Mouse (Mus musculus) brain, adult 2 months (tissue): ENCODE measurements at regions not wholly inside any gene's neighbourhood (a gene's known extent, or its start where the extent isn't known, plus 50 kb on each side); places are given as distances from the start of the nearest gene placed in this dataset.

Experiments
- DNase-seq: peaks from one replicate; pipeline ENCODE4 v3.0.0; 2011; ENCODE audit warnings: low read depth, low spot score

- no peak for DNase-seq
Observed at GRCm38 (mm10) chr15:96521125-96521455, 60.4 kb upstream of the Scaf11 start.

GRCm38 (mm10) chr15:96520412-96521124 lies 59.9 kb upstream of the Scaf11 start:
- DNase-seq: peak; percentile 54

DNA sequence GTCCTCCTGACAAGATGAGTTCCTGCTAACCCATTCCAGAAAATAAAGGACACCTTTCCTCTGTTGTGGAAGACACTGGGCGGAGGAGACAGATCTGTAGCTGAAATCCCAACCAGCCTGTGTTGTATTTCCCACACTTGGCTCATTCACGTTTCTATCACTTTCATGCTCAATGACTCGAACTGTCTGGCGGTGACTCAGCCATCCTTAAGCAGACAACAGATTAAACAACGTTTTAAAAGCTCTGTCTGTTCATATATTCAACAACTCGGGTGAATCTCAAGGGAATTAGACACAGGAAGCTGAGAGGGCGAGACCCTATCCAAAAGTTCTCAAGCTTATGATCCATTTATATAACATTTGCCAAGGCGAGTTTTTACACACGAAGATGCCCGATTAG lies 57.5 kb upstream of the Scaf11 start:
- peak; percentile 55 for DNase-seq

DNA sequence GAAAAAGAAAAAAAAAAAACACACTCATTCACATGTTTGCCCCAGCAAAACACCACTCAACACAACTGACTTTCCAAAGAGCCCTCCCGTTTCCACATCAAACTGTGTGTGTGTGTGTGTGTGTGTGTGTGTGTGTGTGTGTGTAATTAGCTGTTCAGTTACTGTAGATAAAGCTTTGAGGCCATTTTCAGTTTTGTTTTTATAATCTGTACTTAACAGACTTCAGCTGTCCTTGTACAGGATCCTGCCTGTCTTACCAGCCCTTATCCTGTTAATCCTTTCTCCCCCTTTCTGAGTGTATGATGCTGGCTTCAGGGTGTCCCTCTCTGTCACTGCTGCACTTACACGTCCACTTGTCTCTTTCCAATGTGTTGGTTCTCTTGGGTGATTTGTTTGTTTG lies 55.0 kb upstream of the Scaf11 start:
- no peak for DNase-seq

- DNase-seq: peak; percentile 75
Observed at GRCm38 (mm10) chr15:96512636-96513035, 52.0 kb upstream of the Scaf11 start.
